Mouse (Mus musculus) brain, embryonic 14.5 days (tissue): ENCODE measurements around the gene Mtfmt.

Experiments used
- CTCF ChIP-seq: fragments of 200-500 bp; IDR thresholded peaks from 2 replicates; pipeline ENCODE4 v1.5.1; 2012; ENCODE audit warnings: inconsistent platforms, mild to moderate bottlenecking, moderate library complexity, borderline replicate concordance; ENCODE audit not compliant: insufficient read depth, insufficient read length; ENCODE audit errors: extremely low read depth
- POLR2A ChIP-seq: fragments of 200-500 bp; IDR thresholded peaks from 2 replicates; pipeline ENCODE4 v1.6.1; 2012; ENCODE audit warnings: mild to moderate bottlenecking, inconsistent platforms, borderline replicate concordance; ENCODE audit not compliant: poor library complexity, insufficient read depth, insufficient read length, severe bottlenecking; ENCODE audit errors: extremely low read depth

DNA sequence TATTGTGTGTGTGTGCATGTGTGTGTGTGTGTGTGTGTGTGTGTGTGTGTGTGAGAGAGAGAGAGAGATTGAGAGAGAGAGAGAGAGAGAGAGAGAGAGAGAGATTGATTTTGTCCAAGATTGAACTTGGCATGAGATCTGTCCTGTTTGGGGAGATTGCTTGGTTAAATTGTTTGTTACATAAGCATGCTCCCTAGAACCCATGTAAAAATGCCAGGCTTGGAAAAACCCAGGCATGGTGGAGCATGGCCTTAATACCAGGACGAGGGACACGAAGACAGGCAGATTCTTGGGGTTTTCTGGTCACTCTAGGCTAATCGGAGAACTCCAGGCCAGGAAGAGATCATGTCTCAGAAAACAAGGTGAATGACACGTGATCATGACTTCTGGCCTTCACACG lies 7.6 kb upstream of the Mtfmt start:
- TF ChIP-seq CTCF (no peak), POLR2A (no peak)
